Mouse (Mus musculus) heart, postnatal 25 days (tissue): Measurements from ENCODE around the gene Lgals3bp. TPM values are rescaled to one million over a fixed set of nuclear protein-coding genes. Genes with fewer than 3 reads are reported as not detected.

Source experiments
- DNase-seq: peaks from one replicate; pipeline ENCODE4 v3.0.0; 2022; ENCODE audit warnings: low spot score
- intact Hi-C: fragments of 180-260 bp; cut with DNase I; formaldehyde crosslinking; loops from one replicate; pipeline ENCODE4 v1.15.1; 2025
- total RNA-seq, 2 experiments: library from RNA; stranded (reverse); gene quantifications; 2 replicates each; pipeline ENCODE4 v1.2.3; 2021

Lgals3bp gene
- total RNA-seq, 2 experiments from 2014 or later, result 19.2 to 24.0 TPM

- intact Hi-C loops, result no loop called here
- DNase-seq, result no peak
Measured at GRCm38 (mm10) chr11:118369657-118370056, 32.2 kb downstream of the Lgals3bp start.

GRCm38 (mm10) chr11:118369251-118369650 lies 32.6 kb downstream of the Lgals3bp start:
- DNase-seq, result no peak
- intact Hi-C loops, result no loop called here

- intact Hi-C loops, result no loop called here
- DNase-seq, result no peak
Measured at GRCm38 (mm10) chr11:118368330-118368729, 33.6 kb downstream of the Lgals3bp start.

- intact Hi-C loops, result no loop called here
- no peak for DNase-seq
Measured at GRCm38 (mm10) chr11:118366559-118366958, 35.3 kb downstream of the Lgals3bp start.

GRCm38 (mm10) chr11:118366108-118366507 lies 35.8 kb downstream of the Lgals3bp start:
- no peak for DNase-seq
- intact Hi-C loops, result no loop called here

GRCm38 (mm10) chr11:118365171-118365570 lies 36.7 kb downstream of the Lgals3bp start:
- DNase-seq, result peak; percentile 69
- intact Hi-C loops, result no loop called here

- DNase-seq, result no peak
- intact Hi-C loops, result no loop called here
Measured at GRCm38 (mm10) chr11:118364021-118364420, 37.9 kb downstream of the Lgals3bp start.

- DNase-seq, result peak; percentile 73
Measured at GRCm38 (mm10) chr11:118362971-118363518, 38.8 kb downstream of the Lgals3bp start.

GRCm38 (mm10) chr11:118362501-118362900 lies 39.4 kb downstream of the Lgals3bp start:
- intact Hi-C loops, result no loop called here
- DNase-seq, result peak; percentile 50

More at GRCm38 (mm10) chr11:118362971-118363518, 38.8 kb downstream of the Lgals3bp start:
- intact Hi-C loops, result no loop called here

GRCm38 (mm10) chr11:118360907-118361341 lies 41.0 kb downstream of the Lgals3bp start:
- intact Hi-C loops, result no loop called here
- DNase-seq, result peak; percentile 33

- intact Hi-C loops, result no loop called here
- no peak for DNase-seq
Measured at GRCm38 (mm10) chr11:118360491-118360890, 41.4 kb downstream of the Lgals3bp start.

GRCm38 (mm10) chr11:118355640-118356039 lies 46.3 kb downstream of the Lgals3bp start, which contains the start of gene Timp2:
Gene Timp2, minus strand, starts transcription at chr11:118355740.
- DNase-seq, result no peak
- intact Hi-C loops, result loop anchor here (1.0 kb wide), 1 partner anchor 38 kb away; no protein-coding TSS in a partner anchor

- intact Hi-C loops, result loop anchor here (1.0 kb wide), 1 partner anchor 38 kb away; no protein-coding TSS in a partner anchor
- DNase-seq, result peak; percentile 81
Measured at GRCm38 (mm10) chr11:118355205-118355604, 46.7 kb downstream of the Lgals3bp start.

- intact Hi-C loops, result loop anchor here (1.0 kb wide), 1 partner anchor 37 kb away; no protein-coding TSS in a partner anchor
- no peak for DNase-seq
Measured at GRCm38 (mm10) chr11:118354636-118355191, 47.2 kb downstream of the Lgals3bp start.

GRCm38 (mm10) chr11:118349494-118349893 lies 52.4 kb downstream of the Lgals3bp start:
- DNase-seq, result no peak
- intact Hi-C loops, result no loop called here

GRCm38 (mm10) chr11:118348877-118349276 lies 53.0 kb downstream of the Lgals3bp start:
- no peak for DNase-seq
- intact Hi-C loops, result no loop called here

- no peak for DNase-seq
- intact Hi-C loops, result no loop called here
Measured at GRCm38 (mm10) chr11:118348419-118348818, 53.5 kb downstream of the Lgals3bp start.

- DNase-seq, result no peak
- intact Hi-C loops, result no loop called here
Measured at GRCm38 (mm10) chr11:118347911-118348310, 54.0 kb downstream of the Lgals3bp start.

GRCm38 (mm10) chr11:118347391-118347790 lies 54.5 kb downstream of the Lgals3bp start:
- intact Hi-C loops, result no loop called here
- no peak for DNase-seq

- intact Hi-C loops, result no loop called here
- no peak for DNase-seq
Measured at GRCm38 (mm10) chr11:118346395-118347096, 55.3 kb downstream of the Lgals3bp start.

GRCm38 (mm10) chr11:118345693-118346092 lies 56.2 kb downstream of the Lgals3bp start:
- intact Hi-C loops, result no loop called here
- no peak for DNase-seq
